Mouse (Mus musculus): ENCODE data around the gene 2410137M14Rik. TPM values are rescaled to one million over a fixed set of nuclear protein-coding genes. Genes with fewer than 3 reads are reported as not detected.

The 2410137M14Rik gene
- polyA plus RNA-seq, 1 experiment from 2014 or later = not detected

- ATAC-seq = no peak
- TF ChIP-seq CTCF (IDR thresholded peaks at IDR 0.05) = no peak
Observed at GRCm38 (mm10) chr17:36930233-36930632, 50.8 kb downstream of the 2410137M14Rik start.

GRCm38 (mm10) chr17:36929236-36929932 is 51.7 kb downstream of the 2410137M14Rik start:
- ATAC-seq = no peak
- no peak for TF ChIP-seq CTCF (IDR thresholded peaks at IDR 0.05)
- no peaks in the 10 kb centered on the region for H3K27me3 ChIP-seq
- ChIA-PET CTCF (interaction anchor here (1.2 to 1.8 kb wide), 3 partner anchors 9 to 68 kb away, joined by 3 to 6 read pairs (median 4); no protein-coding TSS in a partner anchor), POLR2A (interaction anchor here (0.6 kb wide), 1 partner anchor 1008 kb away, joined by 4 read pairs; no protein-coding TSS in a partner anchor)
- in situ Hi-C loops (cut with MboI; ENCODE audit: low pct_unique_long_range_greater_than_20kb) = no loop called here
- DNase-seq (ENCODE audit: low read depth, low spot score) = no peak

More at GRCm38 (mm10) chr17:36930233-36930632, 50.8 kb downstream of the 2410137M14Rik start:
- CTCF ChIA-PET = interaction anchor here (1.2 to 2.5 kb wide), 4 partner anchors 9 to 66 kb away, joined by 3 to 10 read pairs (median 5); no protein-coding TSS in a partner anchor
- no peaks in the 10 kb centered on the region for H3K27me3 ChIP-seq
- in situ Hi-C loops (cut with MboI; ENCODE audit: low pct_unique_long_range_greater_than_20kb) = no loop called here
- DNase-seq (ENCODE audit: low read depth, low spot score) = no peak
- POLR2A ChIA-PET = interaction anchor here (0.6 to 1.0 kb wide), 2 partner anchors 13 to 1009 kb away, joined by 3 to 4 read pairs; partner anchors contain the start of gene Rnf39

Other genes with a start within 250 kb of the 2410137M14Rik start
- gene H2-M10.5, start 208.3 kb downstream of the 2410137M14Rik start, polyA plus RNA-seq (2021) = not detected
- gene H2-M10.6, start 169.1 kb downstream of the 2410137M14Rik start, polyA plus RNA-seq (2021) = not detected
- gene Trim26, start 144.1 kb downstream of the 2410137M14Rik start, polyA plus RNA-seq (2021) = 38.9 TPM
- gene Trim15, start 114.0 kb downstream of the 2410137M14Rik start, polyA plus RNA-seq (2021) = 0.31 TPM
- gene Trim10, start 111.7 kb downstream of the 2410137M14Rik start, polyA plus RNA-seq (2021) = 0.04 TPM
- not detected for gene Trim40, start 91.1 kb downstream of the 2410137M14Rik start, polyA plus RNA-seq (2021)
- not detected for gene Trim31, start 83.1 kb downstream of the 2410137M14Rik start, polyA plus RNA-seq (2021)
- gene Rnf39, start 38.3 kb downstream of the 2410137M14Rik start, polyA plus RNA-seq (2021) = 0.45 TPM
- 56.1 TPM for gene Ppp1r11, start 29.5 kb downstream of the 2410137M14Rik start, polyA plus RNA-seq (2021)
- 42.1 TPM for gene Znrd1, start 22.7 kb downstream of the 2410137M14Rik start, polyA plus RNA-seq (2021)
- gene Znrd1as, start 22.6 kb downstream of the 2410137M14Rik start, polyA plus RNA-seq (2021) = 10.3 TPM
- 0.28 TPM for gene H2-M5, start 8.3 kb upstream of the 2410137M14Rik start, polyA plus RNA-seq (2021)
- gene Zfp57, start 19.9 kb upstream of the 2410137M14Rik start, polyA plus RNA-seq (2021) = 36.3 TPM
- 0.10 TPM for gene Mog, start 42.2 kb upstream of the 2410137M14Rik start, polyA plus RNA-seq (2021)
- gene Gabbr1, start 64.7 kb upstream of the 2410137M14Rik start, polyA plus RNA-seq (2021) = 44.4 TPM
- gene Olfr90, start 107.3 kb upstream of the 2410137M14Rik start, polyA plus RNA-seq (2021) = not detected
- not detected for gene Olfr91, start 117.0 kb upstream of the 2410137M14Rik start, polyA plus RNA-seq (2021)
- not detected for gene Olfr92, start 138.9 kb upstream of the 2410137M14Rik start, polyA plus RNA-seq (2021)
- gene Olfr93, start 180.3 kb upstream of the 2410137M14Rik start, polyA plus RNA-seq (2021) = not detected
- gene Ubd, start 212.7 kb upstream of the 2410137M14Rik start, polyA plus RNA-seq (2021) = 0.06 TPM
- gene Olfr94, start 219.8 kb upstream of the 2410137M14Rik start, polyA plus RNA-seq (2021) = not detected
- gene Olfr95, start 231.9 kb upstream of the 2410137M14Rik start, polyA plus RNA-seq (2021) = not detected
- gene Olfr96, start 238.9 kb upstream of the 2410137M14Rik start, polyA plus RNA-seq (2021) = not detected

All from Patski (cell line).